Comparison of ENCODE assay signal across 8 mouse cellular contexts in genomic region chr5:120211182-120211581, GRCm38 (mm10).
DNase-seq lines count a peak whose midpoint lies in the region; ATAC-seq and TF ChIP-seq lines count a peak whose summit lies in the region.

No protein-coding gene starts in this region.

- no peak overlapping the region for H3K27ac ChIP-seq in heart, postnatal 0 days (ENCODE audit: low read depth)
- peak overlapping the region; percentile 76; the same call in 1 of the 2 replicates for H3K27ac ChIP-seq in midbrain, embryonic 14.5 days (replicated peaks; ENCODE audit: low read depth, low read length)

- TF ChIP-seq EP300 in heart, postnatal 0 days (IDR thresholded peaks at IDR 0.05; ENCODE audit: low read depth): no peak

- H3K4me2 ChIP-seq in heart, postnatal 0 days (ENCODE audit: low read depth, low read length): peak overlapping the region; percentile 16; the same call in 1 of the 2 replicates
- peak overlapping the region; percentile 18 for H3K4me2 ChIP-seq in midbrain, embryonic 14.5 days (ENCODE audit: low read length)

- WGBS in heart, postnatal 0 days: 6% methylated on average over 17 of the region's 17 CpGs
- 6% methylated on average over 17 of the region's 17 CpGs for WGBS in midbrain, embryonic 14.5 days

- TF ChIP-seq CTCF in heart, postnatal 0 days (IDR thresholded peaks at IDR 0.05; ENCODE audit: low read depth): peak; percentile 49

- 0 out of 2 replicates have a peak, but pooled peaks have one; percentile 31 for ATAC-seq in heart, postnatal 0 days (ENCODE audit: insufficient read depth, low read depth)
- ATAC-seq in midbrain, embryonic 14.5 days (ENCODE audit: low FRiP score, low TSS enrichment): no peak
- no peak for ATAC-seq in monocyte, adult 5-6 weeks (replicated peaks; ENCODE audit: insufficient number of reproducible peaks, low FRiP score, low TSS enrichment, poor library complexity, severe bottlenecking)

- DNase-seq in adrenal gland, postnatal 10 days: peak; percentile 60
- DNase-seq in adrenal gland, adult 8-10 months: no peak
- DNase-seq in urinary bladder, postnatal 14 days (ENCODE audit: low spot score): peak; percentile 10
- no peak for DNase-seq in urinary bladder, postnatal 4 days (ENCODE audit: low spot score in 2 of 2)
- peak; percentile 10 for DNase-seq in heart, postnatal 0 days (ENCODE audit: low spot score)
- DNase-seq in kidney, postnatal 10 days: peak; percentile 38
- peak; percentile 59 for DNase-seq in midbrain, embryonic 14.5 days

- H3K4me1 ChIP-seq in heart, postnatal 0 days (ENCODE audit: control insufficient read depth, insufficient read depth): no peaks in the 10 kb centered on the region
- H3K4me1 ChIP-seq in midbrain, embryonic 14.5 days (ENCODE audit: control insufficient read depth, insufficient read depth, low read length): peaks cover 43% of the 10 kb centered on the region

- no peak overlapping the region for H3K9ac ChIP-seq in heart, postnatal 0 days (replicated peaks; ENCODE audit: low read depth, low read length)
- no peak overlapping the region for H3K9ac ChIP-seq in midbrain, embryonic 14.5 days (replicated peaks; ENCODE audit: low read length)

- peaks cover 38% of the 10 kb centered on the region for H3K27me3 ChIP-seq in heart, postnatal 0 days (ENCODE audit: control insufficient read depth, insufficient read depth, low read length)
- 0 out of 2 replicates have a peak, but pooled peaks cover 8% of the 10 kb centered on the region for H3K27me3 ChIP-seq in midbrain, embryonic 14.5 days (ENCODE audit: control insufficient read depth, insufficient read depth, low read length)

- no peaks in the 10 kb centered on the region for H3K9me3 ChIP-seq in heart, postnatal 0 days (replicated peaks; ENCODE audit: control insufficient read depth, low read length)
- no peaks in the 10 kb centered on the region for H3K9me3 ChIP-seq in midbrain, embryonic 14.5 days (ENCODE audit: control insufficient read depth, low read length)

- no peaks in the 10 kb centered on the region for H3K36me3 ChIP-seq in heart, postnatal 0 days (replicated peaks; ENCODE audit: control insufficient read depth, insufficient read depth, low read length)
- no peaks in the 10 kb centered on the region for H3K36me3 ChIP-seq in midbrain, embryonic 14.5 days (ENCODE audit: control insufficient read depth, insufficient read depth, low read length)

- H3K4me3 ChIP-seq in heart, postnatal 0 days (ENCODE audit: low read depth, low read length): no peak overlapping the region
- no peak overlapping the region for H3K4me3 ChIP-seq in midbrain, embryonic 14.5 days (replicated peaks; ENCODE audit: low read depth, low read length)

Comparison
In these comparisons a context has a peak if more than half of its experiments do, and no peak if none do; other contexts are left out.
1. DNase-seq: peak in adrenal gland, postnatal 10 days (single experiment), urinary bladder, postnatal 14 days (single experiment), heart, postnatal 0 days (single experiment), kidney, postnatal 10 days (single experiment) and midbrain, embryonic 14.5 days (single experiment); none in adrenal gland, adult 8-10 months (single experiment) and urinary bladder, postnatal 4 days (0 of 2).